Mouse (Mus musculus): ENCODE results near the gene Smpdl3b.

DNA sequence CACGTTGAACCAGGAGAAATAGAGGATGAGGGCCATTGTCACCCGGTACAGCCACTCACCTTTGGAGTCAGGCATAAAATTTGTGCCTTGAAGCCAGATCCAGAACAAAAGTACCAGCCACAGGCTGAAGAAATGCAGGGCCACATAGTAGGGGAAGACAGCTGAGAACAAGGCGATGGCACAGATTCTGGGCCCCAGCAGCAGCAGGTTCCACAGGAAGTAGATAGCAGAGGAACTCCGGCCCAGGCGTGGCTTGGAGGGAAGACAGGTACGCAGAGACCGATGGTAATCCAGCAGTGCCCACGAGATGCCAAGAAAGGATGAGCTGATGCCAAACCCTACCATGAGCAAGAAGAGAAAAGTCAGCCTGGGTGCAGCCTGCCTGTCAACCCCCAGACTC lies 28.8 kb downstream of the Smpdl3b start:
- TF ChIP-seq CTCF (IDR thresholded peaks at IDR 0.05; ENCODE audit: borderline replicate concordance, control insufficient read depth, extremely low read depth, insufficient read depth, low read length, poor library complexity) (no peak), POLR2A (IDR thresholded peaks at IDR 0.05; ENCODE audit: control insufficient read depth, extremely low read depth, insufficient read depth, low read length, poor library complexity) (no peak)
